Mouse (Mus musculus): ENCODE results near the gene Abhd16a. TPM values are rescaled to one million over a fixed set of nuclear protein-coding genes. Genes with fewer than 3 reads are reported as not detected.

Abhd16a gene
- polyA plus RNA-seq, 1 experiment from 2014 or later: 108 TPM

GRCm38 (mm10) chr17:35134801-35135590 lies 45.9 kb downstream of the Abhd16a start, which contains the start of gene Bag6:
Bag6 (plus strand) TSS chr17:35135178.

Other genes with a start within 250 kb of the Abhd16a start
- gene Skiv2l, start 239.1 kb upstream of the Abhd16a start, polyA plus RNA-seq (2015; fragmentation: Nextera tagmentation; extraction: Ambion mirVana): 22.8 and 27.9 TPM in 2 replicates
- gene Nelfe, start 238.9 kb upstream of the Abhd16a start, polyA plus RNA-seq (2015; fragmentation: Nextera tagmentation; extraction: Ambion mirVana): 49.8 and 51.5 TPM in 2 replicates
- 5.7 and 8.3 TPM in 2 replicates for gene Cfb, start 226.7 kb upstream of the Abhd16a start, polyA plus RNA-seq (2015; fragmentation: Nextera tagmentation; extraction: Ambion mirVana)
- gene Zbtb12, start 209.8 kb upstream of the Abhd16a start, polyA plus RNA-seq (2015; fragmentation: Nextera tagmentation; extraction: Ambion mirVana): 0.99 and 1.2 TPM in 2 replicates
- gene Gm20547, start 207.2 kb upstream of the Abhd16a start, polyA plus RNA-seq (2015; fragmentation: Nextera tagmentation; extraction: Ambion mirVana): not detected in 2 replicates
- 7.5 and 11.8 TPM in 2 replicates for gene C2, start 191.0 kb upstream of the Abhd16a start, polyA plus RNA-seq (2015; fragmentation: Nextera tagmentation; extraction: Ambion mirVana)
- 26.6 and 32.9 TPM in 2 replicates for gene Ehmt2, start 190.8 kb upstream of the Abhd16a start, polyA plus RNA-seq (2015; fragmentation: Nextera tagmentation; extraction: Ambion mirVana)
- 0.08 and 0.25 TPM in 2 replicates for gene Slc44a4, start 174.8 kb upstream of the Abhd16a start, polyA plus RNA-seq (2015; fragmentation: Nextera tagmentation; extraction: Ambion mirVana)
- gene Neu1, start 158.0 kb upstream of the Abhd16a start, polyA plus RNA-seq (2015; fragmentation: Nextera tagmentation; extraction: Ambion mirVana): 15.6 and 21.0 TPM in 2 replicates
- 0.13 and 0.32 TPM in 2 replicates for gene Hspa1b, start 130.0 kb upstream of the Abhd16a start, polyA plus RNA-seq (2015; fragmentation: Nextera tagmentation; extraction: Ambion mirVana)
- gene Gm20481, start 119.4 kb upstream of the Abhd16a start, polyA plus RNA-seq (2015; fragmentation: Nextera tagmentation; extraction: Ambion mirVana): not detected in 2 replicates
- 1.7 and 1.8 TPM in 2 replicates for gene Hspa1a, start 117.1 kb upstream of the Abhd16a start, polyA plus RNA-seq (2015; fragmentation: Nextera tagmentation; extraction: Ambion mirVana)
- gene Hspa1l, start 116.6 kb upstream of the Abhd16a start, polyA plus RNA-seq (2015; fragmentation: Nextera tagmentation; extraction: Ambion mirVana): 0.23 and 0.30 TPM in 2 replicates
- gene Lsm2, start 107.4 kb upstream of the Abhd16a start, polyA plus RNA-seq (2015; fragmentation: Nextera tagmentation; extraction: Ambion mirVana): 138 and 160 TPM in 2 replicates
- gene Vars, start 88.3 kb upstream of the Abhd16a start, polyA plus RNA-seq (2015; fragmentation: Nextera tagmentation; extraction: Ambion mirVana): 104 and 108 TPM in 2 replicates
- 0.40 and 0.49 TPM in 2 replicates for gene Vwa7, start 72.7 kb upstream of the Abhd16a start, polyA plus RNA-seq (2015; fragmentation: Nextera tagmentation; extraction: Ambion mirVana)
- 19.7 and 23.0 TPM in 2 replicates for gene Sapcd1, start 61.2 kb upstream of the Abhd16a start, polyA plus RNA-seq (2015; fragmentation: Nextera tagmentation; extraction: Ambion mirVana)
- 6.9 and 8.1 TPM in 2 replicates for gene Msh5, start 42.5 kb upstream of the Abhd16a start, polyA plus RNA-seq (2015; fragmentation: Nextera tagmentation; extraction: Ambion mirVana)
- gene Clic1, start 39.3 kb upstream of the Abhd16a start, polyA plus RNA-seq (2015; fragmentation: Nextera tagmentation; extraction: Ambion mirVana): 245 and 258 TPM in 2 replicates
- gene Ddah2, start 30.2 kb upstream of the Abhd16a start, polyA plus RNA-seq (2015; fragmentation: Nextera tagmentation; extraction: Ambion mirVana): 52.0 and 69.5 TPM in 2 replicates
- 0.17 TPM in 1 of 2 replicates, not detected in the other for gene Ly6g6c, start 23.9 kb upstream of the Abhd16a start, polyA plus RNA-seq (2015; fragmentation: Nextera tagmentation; extraction: Ambion mirVana)
- gene Mpig6b, start 23.1 kb upstream of the Abhd16a start, polyA plus RNA-seq (2015; fragmentation: Nextera tagmentation; extraction: Ambion mirVana): 2.5 and 3.1 TPM in 2 replicates
- gene Ly6g6e, start 12.4 kb upstream of the Abhd16a start, polyA plus RNA-seq (2015; fragmentation: Nextera tagmentation; extraction: Ambion mirVana): 0.23 and 0.47 TPM in 2 replicates
- 1.2 and 2.1 TPM in 2 replicates for gene Ly6g6d, start 11.2 kb upstream of the Abhd16a start, polyA plus RNA-seq (2015; fragmentation: Nextera tagmentation; extraction: Ambion mirVana)
- 1.4 and 2.2 TPM in 2 replicates for gene Ly6g6f, start 3.7 kb upstream of the Abhd16a start, polyA plus RNA-seq (2015; fragmentation: Nextera tagmentation; extraction: Ambion mirVana)
- gene Ly6g5c, start 19.0 kb downstream of the Abhd16a start, polyA plus RNA-seq (2015; fragmentation: Nextera tagmentation; extraction: Ambion mirVana): not detected in 2 replicates
- 0.81 and 1.3 TPM in 2 replicates for gene Ly6g5b, start 26.2 kb downstream of the Abhd16a start, polyA plus RNA-seq (2015; fragmentation: Nextera tagmentation; extraction: Ambion mirVana)
- 19.0 and 20.3 TPM in 2 replicates for gene Gpank1, start 32.2 kb downstream of the Abhd16a start, polyA plus RNA-seq (2015; fragmentation: Nextera tagmentation; extraction: Ambion mirVana)
- 191 and 199 TPM in 2 replicates for gene Csnk2b, start 32.8 kb downstream of the Abhd16a start, polyA plus RNA-seq (2015; fragmentation: Nextera tagmentation; extraction: Ambion mirVana)
- 6.7 and 8.1 TPM in 2 replicates for gene D17H6S53E, start 37.1 kb downstream of the Abhd16a start, polyA plus RNA-seq (2015; fragmentation: Nextera tagmentation; extraction: Ambion mirVana)
- 0.17 and 0.64 TPM in 2 replicates for gene Apom, start 42.8 kb downstream of the Abhd16a start, polyA plus RNA-seq (2015; fragmentation: Nextera tagmentation; extraction: Ambion mirVana)
- 31.2 and 32.4 TPM in 2 replicates for gene Bag6, start 45.9 kb downstream of the Abhd16a start, polyA plus RNA-seq (2015; fragmentation: Nextera tagmentation; extraction: Ambion mirVana)
- gene Prrc2a, start 75.6 kb downstream of the Abhd16a start, polyA plus RNA-seq (2015; fragmentation: Nextera tagmentation; extraction: Ambion mirVana): 85.1 and 90.0 TPM in 2 replicates
- gene Aif1, start 86.8 kb downstream of the Abhd16a start, polyA plus RNA-seq (2015; fragmentation: Nextera tagmentation; extraction: Ambion mirVana): 36.5 and 52.2 TPM in 2 replicates
- 93.5 and 134 TPM in 2 replicates for gene Lst1, start 99.2 kb downstream of the Abhd16a start, polyA plus RNA-seq (2015; fragmentation: Nextera tagmentation; extraction: Ambion mirVana)
- gene Ltb, start 105.2 kb downstream of the Abhd16a start, polyA plus RNA-seq (2015; fragmentation: Nextera tagmentation; extraction: Ambion mirVana): 24.4 and 36.4 TPM in 2 replicates
- 1.7 and 2.2 TPM in 2 replicates for gene Tnf, start 112.7 kb downstream of the Abhd16a start, polyA plus RNA-seq (2015; fragmentation: Nextera tagmentation; extraction: Ambion mirVana)
- 0.17 and 0.79 TPM in 2 replicates for gene Lta, start 116.1 kb downstream of the Abhd16a start, polyA plus RNA-seq (2015; fragmentation: Nextera tagmentation; extraction: Ambion mirVana)
- 0.82 and 2.5 TPM in 2 replicates for gene Gm16181, start 131.6 kb downstream of the Abhd16a start, polyA plus RNA-seq (2015; fragmentation: Nextera tagmentation; extraction: Ambion mirVana)
- 2.3 and 2.4 TPM in 2 replicates for gene Atp6v1g2, start 144.4 kb downstream of the Abhd16a start, polyA plus RNA-seq (2015; fragmentation: Nextera tagmentation; extraction: Ambion mirVana)
- gene Nfkbil1, start 146.5 kb downstream of the Abhd16a start, polyA plus RNA-seq (2015; fragmentation: Nextera tagmentation; extraction: Ambion mirVana): 7.3 and 8.5 TPM in 2 replicates
- 195 TPM in 2 replicates for gene Ddx39b, start 152.5 kb downstream of the Abhd16a start, polyA plus RNA-seq (2015; fragmentation: Nextera tagmentation; extraction: Ambion mirVana)
- 356 and 410 TPM in 2 replicates for gene H2-D1, start 173.5 kb downstream of the Abhd16a start, polyA plus RNA-seq (2015; fragmentation: Nextera tagmentation; extraction: Ambion mirVana)
- gene H2-Q1, start 231.1 kb downstream of the Abhd16a start, polyA plus RNA-seq (2015; fragmentation: Nextera tagmentation; extraction: Ambion mirVana): 0.05 TPM in 1 of 2 replicates, not detected in the other